Mouse (Mus musculus) E14TG2a.4 (cell line): ENCODE measurements around the gene Med18.

Experiments used
- CTCF ChIP-seq: conservative IDR thresholded peaks from 2 replicates; pipeline ENCODE4 v1.5.1; 2014; ENCODE audit warnings: low read length
- NANOG ChIP-seq: IDR thresholded peaks from 2 replicates; pipeline ENCODE4 v1.6.1; 2014; ENCODE audit warnings: borderline replicate concordance, low read length, mixed read lengths
- POU5F1 ChIP-seq: IDR thresholded peaks from 2 replicates; pipeline ENCODE4 v1.6.1; 2014; ENCODE audit warnings: low read length, borderline replicate concordance

GRCm38 (mm10) chr4:132507210-132507609, 43.5 kb upstream of the Med18 start:
- TF ChIP-seq CTCF (no peak), NANOG (no peak), POU5F1 (no peak)
